Mouse (Mus musculus): ENCODE measurements around the gene Slc25a39.

Gene Slc25a39

GRCm38 (mm10) chr11:102407834-102408215 lies at the start of gene Slc25a39:
TSS of gene Slc25a39 (minus strand) at chr11:102407946.
- no peak for ATAC-seq (ENCODE audit: low TSS enrichment)

GRCm38 (mm10) chr11:102455740-102456396 lies 48.1 kb upstream of the Slc25a39 start:
- peak; percentile 54; the same call in 1 of the 2 replicates for ATAC-seq (ENCODE audit: low TSS enrichment)

- ATAC-seq (ENCODE audit: low TSS enrichment), result no peak
These were observed 45.4 kb upstream of the Slc25a39 start for GRCm38 (mm10) chr11:102453131-102453530.

- peak; percentile 56 for ATAC-seq (ENCODE audit: low TSS enrichment)
These were observed 41.6 kb upstream of the Slc25a39 start for GRCm38 (mm10) chr11:102449043-102450008.

GRCm38 (mm10) chr11:102448327-102448726 lies 40.6 kb upstream of the Slc25a39 start:
- ATAC-seq (ENCODE audit: low TSS enrichment), result peak; percentile 39; the same call in 1 of the 2 replicates

- peak; percentile 51 for ATAC-seq (ENCODE audit: low TSS enrichment)
These were observed 39.8 kb upstream of the Slc25a39 start, which contains the start of gene Fam171a2 for GRCm38 (mm10) chr11:102447497-102447896. TSS of gene Fam171a2 (minus strand) at chr11:102447682.

- ATAC-seq (ENCODE audit: low TSS enrichment), result no peak
These were observed 39.1 kb upstream of the Slc25a39 start for GRCm38 (mm10) chr11:102446581-102447461.

GRCm38 (mm10) chr11:102445891-102446361 lies 38.2 kb upstream of the Slc25a39 start:
- no peak for ATAC-seq (ENCODE audit: low TSS enrichment)

- ATAC-seq (ENCODE audit: low TSS enrichment), result no peak
These were observed 37.6 kb upstream of the Slc25a39 start for GRCm38 (mm10) chr11:102445264-102445890.

GRCm38 (mm10) chr11:102444781-102445180 lies 37.0 kb upstream of the Slc25a39 start:
- no peak for ATAC-seq (ENCODE audit: low TSS enrichment)

- no peak for ATAC-seq (ENCODE audit: low TSS enrichment)
These were observed 36.6 kb upstream of the Slc25a39 start for GRCm38 (mm10) chr11:102444321-102444720.

- ATAC-seq (ENCODE audit: low TSS enrichment), result no peak
These were observed 36.0 kb upstream of the Slc25a39 start for GRCm38 (mm10) chr11:102443740-102444139.

- ATAC-seq (ENCODE audit: low TSS enrichment), result no peak
These were observed 34.3 kb upstream of the Slc25a39 start for GRCm38 (mm10) chr11:102442089-102442488.

- ATAC-seq (ENCODE audit: low TSS enrichment), result no peak
These were observed 33.7 kb upstream of the Slc25a39 start for GRCm38 (mm10) chr11:102441434-102441833.

GRCm38 (mm10) chr11:102440255-102440654 lies 32.5 kb upstream of the Slc25a39 start:
- ATAC-seq (ENCODE audit: low TSS enrichment), result no peak

GRCm38 (mm10) chr11:102439093-102440082 lies 31.6 kb upstream of the Slc25a39 start:
- no peak for ATAC-seq (ENCODE audit: low TSS enrichment)

GRCm38 (mm10) chr11:102438212-102439092 lies 30.7 kb upstream of the Slc25a39 start:
- no peak for ATAC-seq (ENCODE audit: low TSS enrichment)
